Comparison of ENCODE assay signal across 9 mouse cellular contexts in genomic region chr7:143437231-143437893, GRCm38 (mm10). TPM values are rescaled to one million over a fixed set of nuclear protein-coding genes. Genes with fewer than 3 reads are reported as not detected.
DNase-seq lines count a peak whose midpoint lies in the region; ATAC-seq and TF ChIP-seq lines count a peak whose summit lies in the region.
"Had no signal": no experiment of that assay in that cellular context is flagged by ENCODE, and none has a peak within 500 bp of the region (broad histone marks: within the 10 kb centered on the region; RNA-seq: fewer than 3 reads in every experiment).

No protein-coding gene starts in this region.

- intact Hi-C loops in heart, adult 2 months (cut with DNase I), result no loop called here

- no peaks in the 10 kb centered on the region for H3K79me2 ChIP-seq in heart, adult 2 months (replicated peaks; ENCODE audit: control insufficient read depth, insufficient read depth, low read length)

- peak overlapping the region; percentile 73 for H3K9ac ChIP-seq in heart, adult 2 months (ENCODE audit: low read depth, low read length)
- H3K9ac ChIP-seq in hindbrain, embryonic 14.5 days, result peak overlapping the region; percentile 75

- no peak for TF ChIP-seq CTCF in heart, adult 2 months (IDR thresholded peaks at IDR 0.05)
- no peak for TF ChIP-seq CTCF in thymus, adult 2 months (IDR thresholded peaks at IDR 0.05; ENCODE audit: borderline replicate concordance, control insufficient read depth, extremely low read depth, insufficient read depth, low read length, poor library complexity)

- no peak for DNase-seq in heart, adult 2 months
- DNase-seq in heart, postnatal 4 days, result no peak
- DNase-seq in R1 (ENCODE audit: low read depth, low spot score), result peak; percentile 70
- no peak for DNase-seq in hindbrain, embryonic 14.5 days (ENCODE audit: low spot score)
- no peak for DNase-seq in thymus, adult 2 months
- DNase-seq in layer of hippocampus, adult 18-20 months (ENCODE audit: low spot score in 2 of 2), result no peak
- no peak for DNase-seq in natural killer cell, adult 2 months (ENCODE audit: low spot score in 2 of 2)
- DNase-seq: lung, postnatal 36 days had no signal

- H3K4me1 ChIP-seq in heart, adult 2 months (ENCODE audit: control insufficient read depth, insufficient read depth, low read length), result peaks cover 13% of the 10 kb centered on the region
- peaks cover 13% of the 10 kb centered on the region for H3K4me1 ChIP-seq in hindbrain, embryonic 14.5 days (replicated peaks; ENCODE audit: control insufficient read depth, insufficient read depth, low read length)
- no peaks in the 10 kb centered on the region for H3K4me1 ChIP-seq in thymus, adult 2 months (replicated peaks; ENCODE audit: control insufficient read depth, insufficient read depth, low read length)

- H3K27ac ChIP-seq in heart, adult 2 months, result peak overlapping the region; percentile 63
- H3K27ac ChIP-seq in hindbrain, embryonic 14.5 days, result peak overlapping the region; percentile 43; the same call in 1 of the 2 replicates
- no peak overlapping the region for H3K27ac ChIP-seq in thymus, adult 2 months (ENCODE audit: control insufficient read depth, insufficient read depth, low read length)

- peak overlapping the region; percentile 53 for H3K4me3 ChIP-seq in heart, adult 2 months
- peak overlapping the region; percentile 39 for H3K4me3 ChIP-seq in hindbrain, embryonic 14.5 days (replicated peaks; ENCODE audit: low read length)
- no peak overlapping the region for H3K4me3 ChIP-seq in thymus, adult 2 months (ENCODE audit: control insufficient read depth, insufficient read depth, low read length)

- no peak for TF ChIP-seq EP300 in heart, adult 2 months (IDR thresholded peaks at IDR 0.05; ENCODE audit: insufficient read depth, low read depth, low read length)

- WGBS in heart, adult 2 months, result 35% methylated on average over 18 of the region's 18 CpGs
- 14% methylated on average over 18 of the region's 18 CpGs for WGBS in hindbrain, embryonic 14.5 days
- WGBS in thymus, adult 2 months, result 54% methylated on average over 18 of the region's 18 CpGs

- no peaks in the 10 kb centered on the region for H3K9me3 ChIP-seq in hindbrain, embryonic 14.5 days (ENCODE audit: control insufficient read depth, low read length)

- TF ChIP-seq POLR2A in heart, adult 2 months (IDR thresholded peaks at IDR 0.05; ENCODE audit: insufficient read depth, low read depth, low read length), result no peak
- TF ChIP-seq POLR2A in thymus, adult 2 months (IDR thresholded peaks at IDR 0.05; ENCODE audit: control insufficient read depth, extremely low read depth, insufficient read depth, low read length, poor library complexity), result no peak

- peak; percentile 24; the same call in 1 of the 2 replicates for ATAC-seq in hindbrain, embryonic 14.5 days (ENCODE audit: low FRiP score)
- ATAC-seq in megakaryocyte progenitor cell, adult 5-6 weeks (replicated peaks; ENCODE audit: poor library complexity), result 0 out of 2 replicates have a peak, but pooled peaks have one; percentile 14

- peak overlapping the region; percentile 90 for H3K4me2 ChIP-seq in hindbrain, embryonic 14.5 days (replicated peaks)

- no peaks in the 10 kb centered on the region for H3K27me3 ChIP-seq in heart, adult 2 months (ENCODE audit: control insufficient read depth, insufficient read depth, low read length)
- no peaks in the 10 kb centered on the region for H3K27me3 ChIP-seq in hindbrain, embryonic 14.5 days (ENCODE audit: control insufficient read depth, insufficient read depth, low read length)
- H3K27me3 ChIP-seq in thymus, adult 2 months (ENCODE audit: control insufficient read depth, insufficient read depth, low read length), result peaks cover 4% of the 10 kb centered on the region; the same call in 1 of the 2 replicates

- no peaks in the 10 kb centered on the region for H3K36me3 ChIP-seq in heart, adult 2 months (ENCODE audit: control insufficient read depth, insufficient read depth, low read length)
- no peaks in the 10 kb centered on the region for H3K36me3 ChIP-seq in hindbrain, embryonic 14.5 days (replicated peaks; ENCODE audit: control insufficient read depth, insufficient read depth)
- no peaks in the 10 kb centered on the region for H3K36me3 ChIP-seq in thymus, adult 2 months (ENCODE audit: control insufficient read depth, insufficient read depth, low read length)

RNA-seq across cellular contexts. Expression of gene Cdkn1c, which starts 23.5 kb away (rescaled TPM):
- 10 to 100 TPM; 33.9 to 42.4 TPM for total RNA-seq in heart, adult 2 months (2021)
- 12.3 and 15.7 TPM in 2 replicates for polyA plus RNA-seq in heart, adult 2 months (2012; rRNA removed)
- 10 to 100 TPM; 56.1 to 60.4 TPM for total RNA-seq in heart, postnatal 4 days (2021)
- 293 and 336 TPM in 2 replicates for polyA plus RNA-seq in hindbrain, embryonic 14.5 days (2014; fragmentation: Nextera tagmentation; extraction: Ambion mirVana)
- 0.61 and 0.79 TPM in 2 replicates for total RNA-seq in megakaryocyte progenitor cell, adult 5-6 weeks (2015)
- total RNA-seq in megakaryocyte progenitor cell, adult 5-6 weeks (2017), result 0.41 and 0.58 TPM in 2 replicates
- polyA plus RNA-seq in thymus, adult 2 months (2012; rRNA removed), result 10.3 and 10.4 TPM in 2 replicates
- 1 to 10 TPM; 4.6 to 7.4 TPM for total RNA-seq in layer of hippocampus, adult 18-20 months (2021)

RNA-seq across cellular contexts. Expression of gene Slc22a18, which starts 36.2 kb away (rescaled TPM):
- total RNA-seq in heart, adult 2 months (2021), result under 1 TPM; 0.36 to 0.42 TPM
- 2.3 and 2.5 TPM in 2 replicates for polyA plus RNA-seq in heart, adult 2 months (2012; rRNA removed)
- total RNA-seq in heart, postnatal 4 days (2021), result under 1 TPM; 0.45 to 0.55 TPM
- polyA plus RNA-seq in hindbrain, embryonic 14.5 days (2014; fragmentation: Nextera tagmentation; extraction: Ambion mirVana), result 0.90 and 1.0 TPM in 2 replicates
- total RNA-seq in megakaryocyte progenitor cell, adult 5-6 weeks (2015), result 0.12 and 1.5 TPM in 2 replicates
- total RNA-seq in megakaryocyte progenitor cell, adult 5-6 weeks (2017), result 0.64 TPM in 1 of 2 replicates, not detected in the other
- 6.1 and 8.0 TPM in 2 replicates for polyA plus RNA-seq in thymus, adult 2 months (2012; rRNA removed)
- total RNA-seq in layer of hippocampus, adult 18-20 months (2021), result under 1 TPM; 0.23 to 0.67 TPM

Comparison
In these comparisons a context has a peak if more than half of its experiments do, and no peak if none do; other contexts are left out.
1. RNA of gene Cdkn1c, which starts 23.5 kb away (total RNA-seq): 56.1 to 60.4 TPM in heart, postnatal 4 days and 33.9 to 42.4 TPM in heart, adult 2 months; 4.6 to 7.4 TPM in layer of hippocampus, adult 18-20 months and 0.41 to 0.79 TPM in megakaryocyte progenitor cell, adult 5-6 weeks; every median in the first group is over 4 times any median in the second.